Mouse (Mus musculus): ENCODE measurements around the gene Sgsh.

GRCm38 (mm10) chr11:119377326-119377725 lies 22.0 kb upstream of the Sgsh start:
- no peak for TF ChIP-seq POLR2A (IDR thresholded peaks at IDR 0.05; ENCODE audit: insufficient read length, low read depth)
- TF ChIP-seq TCF12 (IDR thresholded peaks at IDR 0.05; ENCODE audit: insufficient read depth, poor library complexity, severe bottlenecking): no peak
- no peak for TF ChIP-seq MAX (IDR thresholded peaks at IDR 0.05; ENCODE audit: low read depth)
- TF ChIP-seq CEBPB (IDR thresholded peaks at IDR 0.05; ENCODE audit: insufficient read depth, poor library complexity, severe bottlenecking): no peak
- no peak for TF ChIP-seq USF1 (IDR thresholded peaks at IDR 0.05; ENCODE audit: low read depth)
- no peak for TF ChIP-seq MYOG (IDR thresholded peaks at IDR 0.05; ENCODE audit: control insufficient read depth in 1 of 3, insufficient read depth in 1 of 3, insufficient read length in 2 of 3, low read depth in 2 of 3)

All from myocyte (in vitro differentiated cells).